Mouse (Mus musculus) layer of hippocampus, postnatal 25 days (tissue): ENCODE measurements around the gene Agap3. TPM values are rescaled to one million over a fixed set of nuclear protein-coding genes. Genes with fewer than 3 reads are reported as not detected.

Experiments
- DNase-seq, 2 experiments: peaks; one replicate each; pipeline ENCODE4 v3.0.0; 2022; ENCODE audit warnings: mixed read lengths in 2 of 2, low spot score in 1 of 2; ENCODE audit errors: extremely low spot score in 1 of 2
- total RNA-seq, 2 experiments: library from RNA; stranded (reverse); gene quantifications; 2 replicates each; pipeline ENCODE4 v1.2.3; 2021

Gene Agap3
- total RNA-seq, 2 experiments from 2014 or later = 611 to 653 TPM

- no peak for DNase-seq
Measured at GRCm38 (mm10) chr5:24505513-24505912, 53.5 kb downstream of the Agap3 start.

- DNase-seq = no peak
Measured at GRCm38 (mm10) chr5:24508406-24508805, 56.4 kb downstream of the Agap3 start.

- peak in 1 of 2 experiments; percentile 62 for DNase-seq
Measured at GRCm38 (mm10) chr5:24510635-24511034, 58.7 kb downstream of the Agap3 start.

GRCm38 (mm10) chr5:24512271-24512670 is 60.3 kb downstream of the Agap3 start:
- no peak for DNase-seq

GRCm38 (mm10) chr5:24521366-24521765 is 69.4 kb downstream of the Agap3 start:
- no peak for DNase-seq

GRCm38 (mm10) chr5:24523806-24524205 is 71.8 kb downstream of the Agap3 start:
- no peak for DNase-seq

GRCm38 (mm10) chr5:24524522-24524921 is 72.5 kb downstream of the Agap3 start:
- DNase-seq = no peak

- DNase-seq = no peak
Measured at GRCm38 (mm10) chr5:24525360-24526189, 73.6 kb downstream of the Agap3 start.

GRCm38 (mm10) chr5:24526190-24526888 is 74.4 kb downstream of the Agap3 start:
- DNase-seq = no peak

GRCm38 (mm10) chr5:24526889-24527230 is 74.9 kb downstream of the Agap3 start, which contains the start of gene Gbx1:
Gbx1 (minus strand) TSS chr5:24527202.
- DNase-seq = no peak

- no peak for DNase-seq
Measured at GRCm38 (mm10) chr5:24527780-24528179, 75.8 kb downstream of the Agap3 start.

- DNase-seq = peak; percentile 93 to 97
Measured at GRCm38 (mm10) chr5:24530042-24530689, 78.2 kb downstream of the Agap3 start.

- DNase-seq = no peak
Measured at GRCm38 (mm10) chr5:24533391-24533790, 81.4 kb downstream of the Agap3 start.

GRCm38 (mm10) chr5:24534292-24534691 is 82.3 kb downstream of the Agap3 start:
- DNase-seq = no peak

GRCm38 (mm10) chr5:24535731-24536130 is 83.8 kb downstream of the Agap3 start:
- no peak for DNase-seq

GRCm38 (mm10) chr5:24536511-24536910 is 84.5 kb downstream of the Agap3 start:
- DNase-seq = no peak

- DNase-seq = no peak
Measured at GRCm38 (mm10) chr5:24537618-24538017, 85.6 kb downstream of the Agap3 start.

- no peak for DNase-seq
Measured at GRCm38 (mm10) chr5:24539571-24540296, 87.8 kb downstream of the Agap3 start.

GRCm38 (mm10) chr5:24540387-24541143 is 88.6 kb downstream of the Agap3 start, which contains the start of gene Asb10:
Asb10 (minus strand) TSS chr5:24540978.
- DNase-seq = peak in 1 of 2 experiments; percentile 36

- no peak for DNase-seq
Measured at GRCm38 (mm10) chr5:24541144-24541569, 89.2 kb downstream of the Agap3 start.
